Mouse (Mus musculus): ENCODE results near the gene Pdzd8.

The Pdzd8 gene

DNA sequence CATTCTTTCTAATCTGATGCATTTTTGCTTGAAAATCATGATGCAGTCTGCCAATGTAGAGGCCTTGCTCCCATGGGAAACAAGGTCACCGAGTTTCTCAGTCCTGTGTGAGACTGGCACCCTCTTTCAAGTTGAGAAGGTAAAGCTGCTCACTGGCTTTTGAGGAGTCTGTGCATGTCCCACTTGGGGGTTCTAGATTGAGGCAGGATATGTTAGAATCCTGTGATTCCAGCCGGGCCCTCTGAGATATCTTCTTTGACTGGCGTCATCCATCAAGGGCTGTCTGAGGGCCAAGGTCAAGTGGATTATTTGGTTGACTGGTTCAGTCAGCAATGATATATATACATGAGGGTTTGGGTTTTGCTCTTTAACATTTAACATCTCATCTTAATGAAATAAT, 63.6 kb downstream of the Pdzd8 start:
- in situ Hi-C loops (cut with MboI, MseI) = no loop called here

DNA sequence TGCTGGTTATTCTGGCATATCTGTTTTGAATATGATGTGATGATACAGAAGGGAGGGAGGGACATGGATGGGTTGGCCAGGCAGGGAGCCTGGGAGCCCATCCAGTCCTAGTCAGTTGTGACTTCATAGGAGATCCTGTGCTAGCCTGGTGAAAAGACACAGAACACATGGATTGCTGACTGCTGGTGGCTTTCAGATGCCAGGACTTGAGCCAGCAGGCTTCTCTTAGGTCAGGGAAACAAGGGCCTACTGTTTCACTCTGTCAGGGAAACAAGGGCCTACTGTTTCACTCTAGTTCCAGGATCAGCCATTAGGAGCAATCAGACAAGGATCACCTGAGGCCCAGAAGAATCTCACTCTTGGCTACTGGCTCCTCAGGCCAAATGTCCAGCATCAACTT, 64.7 kb downstream of the Pdzd8 start:
- in situ Hi-C loops (cut with MboI, MseI) = no loop called here

DNA sequence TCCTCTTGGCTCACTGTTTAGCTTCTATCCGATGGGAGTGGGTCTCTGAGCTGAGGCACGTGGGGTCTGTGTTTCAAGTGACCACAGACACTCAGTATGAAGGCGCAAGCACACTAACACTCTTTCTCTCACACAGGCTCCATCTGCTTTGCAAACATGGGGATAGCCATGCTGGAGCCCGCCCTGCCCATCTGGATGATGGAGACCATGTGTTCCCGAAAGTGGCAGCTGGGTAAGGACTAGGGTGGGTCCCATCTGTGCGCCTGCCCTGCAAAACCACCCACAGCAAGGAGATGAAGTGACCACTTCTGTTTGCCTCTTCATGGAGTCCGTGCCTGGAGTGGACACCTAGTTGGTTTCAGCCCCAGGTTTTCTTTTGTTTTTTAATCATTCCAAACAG, 69.2 kb downstream of the Pdzd8 start:
- in situ Hi-C loops (cut with MboI, MseI) = no loop called here

DNA sequence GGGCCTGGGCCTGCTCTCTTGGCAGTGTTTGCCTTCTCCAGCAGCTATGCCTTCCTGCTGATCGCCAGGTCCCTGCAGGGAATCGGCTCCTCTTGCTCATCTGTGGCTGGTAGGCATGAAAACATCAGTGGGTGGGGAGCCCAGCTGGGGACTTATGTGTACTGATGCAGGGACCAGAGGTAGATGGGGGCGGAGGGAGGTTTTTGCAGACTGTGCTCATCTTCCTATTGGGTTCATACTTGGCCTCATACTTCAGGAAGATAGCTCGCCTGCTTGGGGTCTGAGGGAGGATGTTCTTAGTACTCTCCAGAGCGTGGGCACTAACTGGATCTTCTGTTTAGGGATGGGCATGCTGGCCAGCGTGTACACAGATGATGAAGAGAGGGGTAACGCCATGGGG, 72.4 kb downstream of the Pdzd8 start:
- in situ Hi-C loops (cut with MboI, MseI) = no loop called here

DNA sequence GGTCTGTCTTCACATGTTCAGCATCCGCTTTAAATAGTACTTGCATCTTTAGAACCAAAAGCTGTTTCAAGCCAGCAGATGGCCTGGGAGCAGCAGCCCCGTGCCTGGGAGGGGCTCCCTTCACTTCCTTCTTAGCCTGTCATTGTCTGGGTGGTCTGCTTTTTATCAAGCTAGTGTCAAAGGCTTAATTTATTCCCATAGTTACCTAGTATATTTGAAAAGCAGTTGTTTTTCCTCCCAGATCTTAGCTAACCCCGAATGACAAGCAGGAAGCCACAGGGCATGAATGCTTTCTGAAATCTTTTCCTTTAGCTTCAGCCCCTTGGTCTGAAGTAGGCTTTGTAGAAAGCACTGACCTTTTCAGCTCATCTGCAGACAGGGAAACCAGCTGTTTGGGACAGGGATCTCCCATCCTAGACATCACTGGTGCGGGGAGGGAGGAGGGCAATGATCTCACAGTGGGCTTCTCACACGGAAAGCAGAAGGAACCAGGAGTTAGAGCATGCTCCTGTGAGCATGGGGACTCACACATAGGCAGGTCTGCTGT, 78.1 kb downstream of the Pdzd8 start:
- in situ Hi-C loops (cut with MboI, MseI) = no loop called here

DNA sequence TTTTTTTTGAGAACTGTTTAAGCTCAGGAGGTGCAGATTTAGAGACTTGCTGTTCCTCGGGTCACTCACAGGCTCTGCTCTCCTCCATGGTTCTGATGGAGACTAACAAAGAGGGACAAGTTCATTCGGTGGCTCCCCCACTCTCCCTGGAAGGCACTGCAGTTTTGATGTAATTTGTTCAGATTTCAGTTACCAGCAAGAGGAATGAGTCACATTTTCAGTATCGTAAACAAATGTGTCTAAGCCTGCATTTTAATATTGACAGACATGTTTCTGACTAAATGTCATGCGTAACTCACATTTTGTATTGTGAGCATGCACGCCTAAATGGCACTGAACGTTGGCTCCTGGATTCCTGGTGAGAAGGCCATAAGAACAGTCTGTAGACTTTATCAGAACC, 79.7 kb downstream of the Pdzd8 start:
- in situ Hi-C loops (cut with MboI, MseI) = no loop called here

DNA sequence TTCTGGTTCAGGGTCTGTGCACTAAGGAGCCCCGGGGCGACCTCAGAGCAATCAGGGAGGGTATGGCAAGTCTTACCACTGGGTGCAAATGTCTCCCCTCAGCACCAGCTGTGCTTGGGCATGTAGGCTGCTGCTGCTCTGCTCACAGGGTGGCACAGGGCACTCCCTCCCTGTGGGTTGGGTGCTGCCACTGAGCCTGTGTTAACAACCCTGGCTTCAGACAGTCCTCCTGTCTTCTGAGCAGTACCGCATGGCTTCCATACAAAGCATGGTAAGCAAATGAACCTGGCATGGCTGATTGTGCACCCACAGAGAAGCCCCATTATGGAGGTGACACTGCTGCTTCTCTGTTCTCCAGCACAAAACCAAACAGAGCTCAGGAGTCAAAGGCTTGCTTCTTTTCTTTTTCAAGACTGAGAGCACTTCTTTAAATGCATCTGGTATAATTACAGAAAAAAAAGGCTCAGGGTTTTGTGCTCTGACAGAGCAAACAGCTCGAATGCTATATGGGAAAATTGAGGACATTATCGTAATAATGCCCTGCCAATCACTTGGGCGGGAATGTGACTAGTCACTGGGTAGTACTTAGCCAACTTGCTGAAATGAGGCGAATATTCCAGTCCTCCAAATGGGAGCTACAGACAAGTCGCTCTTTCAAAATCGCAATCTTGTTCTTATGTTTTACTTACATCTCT, 80.6 kb downstream of the Pdzd8 start:
- in situ Hi-C loops (cut with MboI, MseI) = no loop called here

DNA sequence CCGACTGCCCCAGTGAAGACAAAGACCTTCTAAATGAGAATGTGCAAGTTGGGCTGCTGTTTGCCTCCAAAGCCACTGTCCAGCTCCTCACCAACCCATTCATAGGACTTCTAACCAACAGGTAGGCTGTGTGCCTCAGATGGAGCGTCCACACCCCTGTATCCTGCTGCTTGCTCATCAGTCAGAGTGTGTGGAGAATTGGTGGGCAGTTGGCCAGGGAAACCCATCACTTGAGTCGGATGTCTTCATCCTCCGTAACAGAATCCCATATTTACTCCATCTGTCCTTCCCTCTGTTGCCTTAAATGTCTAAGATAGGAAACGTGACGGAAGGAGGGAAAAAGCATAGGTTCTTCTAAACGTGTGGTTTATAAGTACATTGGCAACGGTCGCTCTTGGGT, 82.4 kb downstream of the Pdzd8 start:
- in situ Hi-C loops (cut with MboI, MseI) = no loop called here

DNA sequence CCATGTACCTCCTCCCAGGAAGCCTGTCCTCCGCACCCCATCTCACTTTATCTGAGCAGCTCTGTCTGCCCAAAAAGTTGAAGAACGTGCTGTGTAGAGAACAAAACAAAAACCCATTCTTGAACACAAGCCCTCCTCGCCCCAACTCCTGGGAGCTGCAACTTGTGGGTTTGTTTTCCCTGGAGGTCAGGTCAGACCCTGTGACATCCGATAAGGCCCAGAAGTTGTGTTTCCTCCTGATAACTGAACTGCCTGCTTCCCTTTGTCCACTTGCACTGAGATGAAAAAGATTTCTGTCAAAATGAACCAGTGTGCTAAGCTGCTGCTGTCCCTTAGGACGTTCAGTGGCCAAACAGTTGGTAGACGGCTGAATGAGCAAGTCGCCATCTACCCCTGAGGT, 84.0 kb downstream of the Pdzd8 start:
- in situ Hi-C loops (cut with MboI, MseI) = no loop called here

DNA sequence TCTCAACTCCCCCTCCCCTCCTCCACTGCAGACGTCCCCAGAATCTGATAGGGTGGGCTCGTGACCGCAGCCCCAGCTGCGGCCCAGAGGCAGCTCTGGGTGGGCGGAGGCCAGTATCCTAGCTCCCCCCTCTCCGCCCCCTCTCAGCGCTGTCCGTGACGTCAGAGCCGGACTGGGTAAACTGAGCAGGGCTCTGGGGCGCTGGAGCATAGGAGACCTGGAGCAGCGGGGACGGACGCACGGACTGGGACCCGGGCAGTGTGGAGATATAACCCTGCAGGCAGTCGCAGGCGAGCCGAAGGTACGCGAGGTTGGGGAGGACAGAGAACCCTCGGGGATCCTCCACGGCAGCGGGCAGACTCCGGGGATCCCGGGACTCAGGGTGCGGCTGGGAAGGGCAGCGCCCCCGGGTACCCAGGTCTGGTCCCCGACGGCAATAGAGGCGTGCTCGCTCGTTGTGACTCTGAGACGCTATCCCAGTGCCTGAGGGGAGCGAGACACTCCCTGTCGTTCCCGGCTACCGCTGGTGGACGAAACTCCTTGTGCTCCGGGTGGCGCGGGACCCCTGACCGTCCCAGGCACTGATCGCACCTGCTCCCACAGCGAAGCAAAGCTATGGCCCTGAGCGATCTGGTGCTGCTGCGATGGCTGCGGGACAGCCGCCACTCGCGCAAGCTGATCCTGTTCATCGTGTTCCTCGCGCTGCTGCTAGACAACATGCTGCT, 84.7 kb downstream of the Pdzd8 start, which contains the start of gene Slc18a2:
Slc18a2 (plus strand) TSS at position 179 of the 725 bp plus-strand sequence.
- in situ Hi-C loops (cut with MboI, MseI) = no loop called here

DNA sequence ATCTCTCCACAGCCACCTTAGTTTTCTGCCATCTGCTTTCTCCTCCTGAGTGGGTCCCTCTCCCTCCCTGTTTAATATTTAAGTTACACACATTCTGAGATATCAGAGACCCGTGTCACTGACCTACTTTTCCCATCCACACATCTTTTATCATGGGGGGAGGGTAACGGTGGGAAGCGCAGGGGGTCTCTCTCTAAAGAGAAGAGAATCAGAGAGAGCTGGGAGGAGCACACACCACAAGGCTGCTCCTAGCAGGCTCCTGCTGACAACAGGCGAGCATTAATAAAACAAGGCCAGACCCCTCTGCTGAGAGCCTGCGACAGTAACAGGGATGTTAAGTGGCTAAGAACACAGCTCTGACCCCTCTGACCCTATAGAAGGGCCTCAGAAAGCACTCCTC, 85.9 kb downstream of the Pdzd8 start:
- in situ Hi-C loops (cut with MboI, MseI) = no loop called here

DNA sequence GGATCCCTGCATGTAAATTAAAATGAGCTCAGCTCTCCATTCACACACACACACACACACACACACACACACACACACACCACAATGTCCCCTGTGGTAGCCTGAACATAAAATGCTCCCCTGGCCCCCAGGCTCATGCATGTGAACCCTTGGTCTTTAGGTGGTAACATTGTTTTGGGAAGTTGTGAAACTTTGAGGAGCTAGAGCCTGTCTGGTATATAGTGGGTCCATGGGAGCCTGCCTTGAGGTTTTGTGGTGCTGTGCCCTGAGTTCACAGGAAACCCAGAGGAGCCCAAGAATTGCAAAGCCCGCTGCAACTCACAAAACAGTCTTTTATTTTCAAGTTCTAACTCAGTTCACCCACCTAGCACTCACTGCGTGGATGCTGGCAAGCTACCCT, 92.9 kb downstream of the Pdzd8 start:
- in situ Hi-C loops (cut with MboI, MseI) = no loop called here

DNA sequence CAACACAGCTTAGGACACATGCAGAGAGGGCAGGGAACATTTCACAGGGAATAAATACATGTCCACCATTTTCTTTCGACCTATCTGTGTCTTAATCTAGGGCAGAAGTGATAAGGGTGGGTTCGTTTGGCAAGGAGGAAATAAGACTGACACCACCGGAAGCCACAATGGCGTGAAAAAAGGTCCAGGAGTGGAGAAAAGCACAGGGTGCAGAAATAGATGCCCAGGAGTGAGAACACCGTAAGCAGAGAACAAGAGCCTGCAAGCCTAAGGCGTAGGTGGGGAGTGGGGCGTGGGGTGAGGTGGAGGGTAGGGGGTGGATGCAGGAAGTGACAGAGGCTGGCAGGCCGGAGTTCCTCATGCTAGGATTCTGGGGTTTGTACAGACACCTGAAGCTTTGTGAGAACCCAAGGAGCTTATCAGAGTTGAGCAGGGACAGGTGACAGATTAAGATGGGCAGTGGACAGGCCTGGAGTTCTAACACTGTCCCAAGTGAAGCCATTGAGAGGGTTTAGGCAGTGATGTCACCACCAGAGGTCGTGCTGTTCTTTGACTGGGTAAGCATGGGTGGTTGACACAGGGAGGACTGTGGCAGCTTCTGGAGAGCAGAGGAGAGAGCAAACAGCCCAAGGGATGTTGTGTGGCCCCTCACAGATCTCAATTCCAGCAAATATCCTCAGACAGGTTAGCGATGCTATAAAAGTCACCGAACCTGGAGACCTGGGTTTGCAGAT, 96.9 kb downstream of the Pdzd8 start:
- in situ Hi-C loops (cut with MboI, MseI) = no loop called here

DNA sequence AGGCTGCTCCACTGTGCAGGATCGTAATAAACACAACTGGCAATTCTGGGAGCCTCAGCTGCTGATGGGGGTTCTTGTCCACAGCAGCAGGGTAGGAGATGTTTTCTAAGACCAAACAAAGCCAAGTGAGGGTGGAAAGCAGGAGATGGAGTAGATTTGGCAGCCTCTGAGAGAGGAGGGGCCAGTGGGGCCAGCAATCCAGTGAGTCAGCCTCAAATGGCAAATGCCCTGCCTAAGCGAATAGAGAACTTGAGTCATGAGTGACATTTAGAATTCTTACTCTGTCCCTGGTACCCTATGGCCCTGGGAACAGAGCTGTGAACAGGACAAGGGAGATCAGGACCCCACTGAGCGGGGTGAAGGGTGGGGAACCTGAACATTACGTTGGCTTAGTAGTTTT, 97.4 kb downstream of the Pdzd8 start:
- in situ Hi-C loops (cut with MboI, MseI) = no loop called here

All from regulatory T cell (primary cell).